Comparison of ENCODE assay signal across 8 mouse cellular contexts in genomic region chr10:77339871-77340341, GRCm38 (mm10).
DNase-seq lines count a peak whose midpoint lies in the region; ATAC-seq and TF ChIP-seq lines count a peak whose summit lies in the region.

No protein-coding gene starts in this region.

- intact Hi-C loops in heart, postnatal 25 days (cut with DNase I): no loop called here

- H3K9ac ChIP-seq in forebrain, embryonic 14.5 days (ENCODE audit: low read length): peak overlapping the region; percentile 70
- H3K9ac ChIP-seq in kidney, embryonic 16.5 days (replicated peaks; ENCODE audit: low read length): peak overlapping the region; percentile 13
- H3K9ac ChIP-seq in neural tube, embryonic 13.5 days: peak overlapping the region; percentile 65

- peak overlapping the region; percentile 39 for H3K4me3 ChIP-seq in forebrain, embryonic 14.5 days (ENCODE audit: low read depth, low read length)
- H3K4me3 ChIP-seq in kidney, embryonic 16.5 days (ENCODE audit: low read length): peak overlapping the region; percentile 42
- H3K4me3 ChIP-seq in neural tube, embryonic 13.5 days: peak overlapping the region; percentile 42
- no peak overlapping the region for H3K4me3 ChIP-seq in thymus, adult 2 months (ENCODE audit: control insufficient read depth, insufficient read depth, low read length)

- no peaks in the 10 kb centered on the region for H3K27me3 ChIP-seq in forebrain, embryonic 14.5 days (replicated peaks; ENCODE audit: control insufficient read depth, insufficient read depth, low read length)
- H3K27me3 ChIP-seq in kidney, embryonic 16.5 days (ENCODE audit: insufficient read depth, low read length): no peaks in the 10 kb centered on the region
- no peaks in the 10 kb centered on the region for H3K27me3 ChIP-seq in neural tube, embryonic 13.5 days
- no peaks in the 10 kb centered on the region for H3K27me3 ChIP-seq in thymus, adult 2 months (ENCODE audit: control insufficient read depth, insufficient read depth, low read length)

- 0 out of 2 replicates have a peak, but pooled peaks cover 2% of the 10 kb centered on the region for H3K4me1 ChIP-seq in forebrain, embryonic 14.5 days (ENCODE audit: control insufficient read depth, insufficient read depth, low read length)
- no peaks in the 10 kb centered on the region for H3K4me1 ChIP-seq in kidney, embryonic 16.5 days (ENCODE audit: insufficient read depth, low read length)
- peaks cover 14% of the 10 kb centered on the region for H3K4me1 ChIP-seq in neural tube, embryonic 13.5 days (replicated peaks)
- no peaks in the 10 kb centered on the region for H3K4me1 ChIP-seq in thymus, adult 2 months (replicated peaks; ENCODE audit: control insufficient read depth, insufficient read depth, low read length)

- no peak overlapping the region for H3K27ac ChIP-seq in forebrain, embryonic 14.5 days (ENCODE audit: low read depth, low read length)
- no peak overlapping the region for H3K27ac ChIP-seq in kidney, embryonic 16.5 days (ENCODE audit: low read length)
- no peak overlapping the region for H3K27ac ChIP-seq in neural tube, embryonic 13.5 days (replicated peaks)
- no peak overlapping the region for H3K27ac ChIP-seq in thymus, adult 2 months (ENCODE audit: control insufficient read depth, insufficient read depth, low read length)

- peak; percentile 84 for DNase-seq in heart, adult 11 months
- no peak for DNase-seq in heart, postnatal 25 days (ENCODE audit: low spot score)
- DNase-seq in cerebellum, postnatal 14 days: peak; percentile 64 to 75
- peak; percentile 71 for DNase-seq in forebrain, embryonic 14.5 days (ENCODE audit: low spot score)
- DNase-seq in MN1 (ENCODE audit: low spot score): no peak
- DNase-seq in thymus, adult 2 months: no peak

- peak; percentile 73 for ATAC-seq in forebrain, embryonic 14.5 days
- ATAC-seq in kidney, embryonic 16.5 days (ENCODE audit: low FRiP score, low TSS enrichment): peak; percentile 39; the same call in 1 of the 2 replicates
- peak; percentile 61; the same call in 1 of the 2 replicates for ATAC-seq in neural tube, embryonic 13.5 days (ENCODE audit: low read depth)

- under 1% methylated on average over 18 of the region's 18 CpGs for WGBS in forebrain, embryonic 14.5 days
- 14% methylated on average over 18 of the region's 18 CpGs for WGBS in kidney, embryonic 16.5 days
- 8% methylated on average over 18 of the region's 18 CpGs for WGBS in neural tube, embryonic 13.5 days
- WGBS in thymus, adult 2 months: 71% methylated on average over 18 of the region's 18 CpGs

- TF ChIP-seq POLR2A in thymus, adult 2 months (IDR thresholded peaks at IDR 0.05; ENCODE audit: control insufficient read depth, extremely low read depth, insufficient read depth, low read length, poor library complexity): no peak

- no peaks in the 10 kb centered on the region for H3K36me3 ChIP-seq in forebrain, embryonic 14.5 days (ENCODE audit: control insufficient read depth, insufficient read depth, low read length)
- no peaks in the 10 kb centered on the region for H3K36me3 ChIP-seq in kidney, embryonic 16.5 days (ENCODE audit: insufficient read depth, low read length)
- H3K36me3 ChIP-seq in neural tube, embryonic 13.5 days: no peaks in the 10 kb centered on the region
- H3K36me3 ChIP-seq in thymus, adult 2 months (ENCODE audit: control insufficient read depth, insufficient read depth, low read length): no peaks in the 10 kb centered on the region

- TF ChIP-seq CTCF in thymus, adult 2 months (IDR thresholded peaks at IDR 0.05; ENCODE audit: borderline replicate concordance, control insufficient read depth, extremely low read depth, insufficient read depth, low read length, poor library complexity): no peak

- no peaks in the 10 kb centered on the region for H3K9me3 ChIP-seq in forebrain, embryonic 14.5 days (replicated peaks; ENCODE audit: control insufficient read depth, low read length)
- no peaks in the 10 kb centered on the region for H3K9me3 ChIP-seq in kidney, embryonic 16.5 days (ENCODE audit: low read length)
- H3K9me3 ChIP-seq in neural tube, embryonic 13.5 days: no peaks in the 10 kb centered on the region

- H3K4me2 ChIP-seq in forebrain, embryonic 14.5 days (ENCODE audit: low read length): peak overlapping the region; percentile 81
- H3K4me2 ChIP-seq in kidney, embryonic 16.5 days (replicated peaks; ENCODE audit: low read depth, low read length): peak overlapping the region; percentile 60
- H3K4me2 ChIP-seq in neural tube, embryonic 13.5 days: peak overlapping the region; percentile 73

Comparison
In these comparisons a context has a peak if more than half of its experiments do, and no peak if none do; other contexts are left out.
1. DNase-seq: peak in heart, adult 11 months (single experiment), cerebellum, postnatal 14 days (2 of 2) and forebrain, embryonic 14.5 days (single experiment); none in heart, postnatal 25 days (single experiment), MN1 (single experiment) and thymus, adult 2 months (single experiment).
2. H3K9ac ChIP-seq: peak in every context shown above with its lines; median percentile 70 in forebrain, embryonic 14.5 days; 65 in neural tube, embryonic 13.5 days; 13 in kidney, embryonic 16.5 days.
3. Peak in every context shown above with its lines, with median percentiles within 50 percentile points of each other: ATAC-seq and H3K4me2 ChIP-seq.